Mouse (Mus musculus): ENCODE results near the gene Ibsp.

DNA sequence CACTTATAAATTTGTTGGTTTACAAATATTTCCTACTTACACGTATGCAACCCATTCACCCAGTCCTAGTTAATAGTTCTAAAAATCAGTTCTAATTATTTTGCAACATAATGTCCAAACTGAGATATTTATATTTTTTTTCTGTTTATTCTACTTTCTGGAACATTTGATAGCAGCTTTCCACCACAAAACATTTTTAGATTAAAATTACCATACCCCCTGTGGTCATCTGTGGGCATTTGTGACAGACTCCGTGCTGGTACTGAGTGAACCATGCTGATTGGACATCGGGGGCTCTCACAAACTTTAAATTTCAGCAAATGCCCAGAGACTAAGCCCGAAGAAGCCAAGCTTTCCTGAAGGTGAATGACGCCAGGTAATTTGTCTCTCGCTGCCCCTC is 26.1 kb downstream of the Ibsp start, which contains the start of gene Mepe:
- no peak for TF ChIP-seq POLR2A (IDR thresholded peaks at IDR 0.05; ENCODE audit: control insufficient read depth, extremely low read depth, insufficient read depth, low read length, poor library complexity)
- no peak for TF ChIP-seq CTCF (IDR thresholded peaks at IDR 0.05; ENCODE audit: borderline replicate concordance, control insufficient read depth, extremely low read depth, insufficient read depth, low read length, poor library complexity)

All from thymus, adult 2 months (tissue).